Mouse (Mus musculus) erythroid progenitor cell, adult 5-6 weeks (primary cell): Measurements from ENCODE around the gene Snap47. TPM values are rescaled to one million over a fixed set of nuclear protein-coding genes. Genes with fewer than 3 reads are reported as not detected.

Experiments
- ATAC-seq: replicated peaks from 2 replicates; pipeline ENCODE4 v1.8.0; 2016; ENCODE audit warnings: moderate number of reproducible peaks, mild to moderate bottlenecking, moderate TSS enrichment, inconsistent platforms; ENCODE audit not compliant: poor library complexity, low FRiP score, severe bottlenecking
- total RNA-seq, 2 experiments: library from RNA; stranded (forward) in 1 of 2; stranded (reverse) in 1 of 2; fragments of 150-400 nt in 1 of 2; fragments of 186-747, 209-891 nt in 1 of 2; gene quantifications; 2 replicates each; pipeline versions ENCODE4 v1.2.3 to v1.2.4; 2015 to 2017; ENCODE audit warnings: low replicate concordance in 2 of 2

Gene Snap47
- total RNA-seq, 2 experiments from 2014 or later: 6.4 TPM; not detected in 1

DNA sequence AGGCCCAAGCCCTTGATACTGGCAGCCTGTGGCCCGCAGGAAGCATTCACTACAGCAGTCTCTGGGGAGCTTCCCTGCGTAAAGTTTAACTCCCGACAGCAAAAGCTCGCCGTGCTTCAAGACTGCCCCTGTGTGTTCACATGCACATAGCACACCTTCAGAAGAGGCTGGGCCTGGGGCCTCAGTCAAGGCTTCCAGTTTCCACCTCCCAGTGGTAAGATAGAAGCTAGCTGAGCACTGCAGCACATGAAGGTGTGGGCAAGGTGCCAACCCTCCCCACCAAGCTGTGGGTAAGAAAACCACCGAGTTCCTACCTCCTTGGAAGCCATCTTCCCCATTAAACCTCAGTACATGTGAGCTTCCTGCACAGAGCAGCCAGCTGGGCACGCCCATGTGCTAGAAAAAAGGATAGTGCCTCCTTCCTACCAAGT is 25.3 kb downstream of the Snap47 start:
- no peak for ATAC-seq

DNA sequence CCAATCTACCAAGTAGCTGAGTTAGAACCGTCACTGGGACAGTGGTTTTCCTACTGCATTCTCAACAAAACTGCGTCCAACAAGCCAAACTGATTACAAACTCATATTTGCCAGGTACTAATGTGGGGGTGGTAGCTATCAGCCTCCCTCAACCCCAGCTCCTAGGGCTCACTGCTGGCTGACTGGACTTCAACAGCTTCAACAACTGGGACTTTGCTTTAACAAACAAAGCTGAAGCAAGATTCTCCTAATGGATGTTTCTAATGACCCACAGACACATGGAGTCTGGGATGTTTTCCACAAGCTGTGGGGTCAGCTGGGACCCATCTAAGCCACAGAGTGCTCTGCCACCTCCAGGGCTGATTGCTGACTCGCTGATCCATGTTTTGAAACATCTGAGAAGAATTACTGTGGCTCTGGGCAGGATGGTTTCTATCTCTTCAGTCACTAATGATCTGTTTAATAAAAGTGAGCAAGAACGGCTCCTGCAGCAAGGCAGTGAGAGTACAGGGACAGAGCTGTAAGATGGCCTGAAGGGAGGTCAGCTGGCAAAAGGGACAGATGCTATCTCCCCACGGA is 27.9 kb downstream of the Snap47 start:
- no peak for ATAC-seq

DNA sequence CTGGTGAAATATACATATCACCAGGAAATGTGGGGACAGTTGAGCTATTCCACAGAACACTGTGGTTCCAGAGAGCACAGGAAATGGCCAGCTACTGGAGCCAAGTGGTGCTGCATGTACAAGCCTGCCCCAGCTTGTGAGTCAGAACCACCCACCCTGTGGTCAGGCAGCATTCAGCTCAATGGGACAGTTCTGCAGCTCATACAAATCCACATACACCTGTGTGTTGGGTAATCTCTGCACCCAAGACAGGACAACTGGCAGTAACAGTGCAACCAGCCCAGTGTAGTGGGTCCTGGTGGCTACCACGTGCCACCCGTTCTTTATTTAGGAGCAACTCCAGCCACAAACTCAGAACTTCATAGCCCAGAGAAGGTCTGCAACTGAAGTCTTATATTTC is 29.0 kb downstream of the Snap47 start:
- no peak for ATAC-seq

DNA sequence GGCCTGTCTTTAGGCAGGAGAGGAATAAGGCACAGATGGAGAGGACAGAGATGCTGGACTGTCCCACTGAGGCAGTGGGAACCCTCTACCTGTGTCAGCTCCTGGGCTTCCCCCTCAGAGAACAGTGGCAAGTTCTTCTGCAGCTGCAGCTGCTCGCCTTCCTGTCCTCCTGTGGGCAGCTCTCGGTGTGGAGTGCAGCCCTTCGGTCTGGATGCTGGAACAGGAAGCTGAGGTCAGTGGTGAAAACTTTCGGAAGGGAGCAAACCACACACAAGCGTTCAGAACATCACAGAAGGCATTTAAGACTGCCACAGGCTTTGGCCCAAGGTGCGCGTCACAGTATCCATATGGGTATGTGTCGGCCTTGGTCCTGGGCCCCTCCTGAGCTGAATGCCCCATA is 29.6 kb downstream of the Snap47 start:
- no peak for ATAC-seq

DNA sequence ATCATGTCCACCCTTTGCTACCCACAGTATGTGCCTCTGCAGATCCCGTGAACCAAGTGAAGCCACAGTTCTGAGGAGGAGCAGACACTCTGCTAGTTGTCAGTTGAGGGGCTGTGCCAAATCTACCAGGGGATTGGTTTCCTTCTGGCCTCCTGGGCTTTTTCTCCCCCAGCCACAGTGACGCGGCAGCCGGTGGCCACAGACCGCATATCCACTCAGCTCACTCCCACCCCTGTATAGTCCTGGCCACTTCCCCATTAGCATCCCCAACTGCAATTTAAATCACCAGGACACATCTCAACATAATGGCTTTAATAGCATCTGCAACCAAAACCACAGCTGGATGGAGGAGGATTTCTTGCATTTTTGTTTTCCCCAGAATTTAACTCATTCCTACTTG is 32.3 kb downstream of the Snap47 start:
- ATAC-seq: no peak

DNA sequence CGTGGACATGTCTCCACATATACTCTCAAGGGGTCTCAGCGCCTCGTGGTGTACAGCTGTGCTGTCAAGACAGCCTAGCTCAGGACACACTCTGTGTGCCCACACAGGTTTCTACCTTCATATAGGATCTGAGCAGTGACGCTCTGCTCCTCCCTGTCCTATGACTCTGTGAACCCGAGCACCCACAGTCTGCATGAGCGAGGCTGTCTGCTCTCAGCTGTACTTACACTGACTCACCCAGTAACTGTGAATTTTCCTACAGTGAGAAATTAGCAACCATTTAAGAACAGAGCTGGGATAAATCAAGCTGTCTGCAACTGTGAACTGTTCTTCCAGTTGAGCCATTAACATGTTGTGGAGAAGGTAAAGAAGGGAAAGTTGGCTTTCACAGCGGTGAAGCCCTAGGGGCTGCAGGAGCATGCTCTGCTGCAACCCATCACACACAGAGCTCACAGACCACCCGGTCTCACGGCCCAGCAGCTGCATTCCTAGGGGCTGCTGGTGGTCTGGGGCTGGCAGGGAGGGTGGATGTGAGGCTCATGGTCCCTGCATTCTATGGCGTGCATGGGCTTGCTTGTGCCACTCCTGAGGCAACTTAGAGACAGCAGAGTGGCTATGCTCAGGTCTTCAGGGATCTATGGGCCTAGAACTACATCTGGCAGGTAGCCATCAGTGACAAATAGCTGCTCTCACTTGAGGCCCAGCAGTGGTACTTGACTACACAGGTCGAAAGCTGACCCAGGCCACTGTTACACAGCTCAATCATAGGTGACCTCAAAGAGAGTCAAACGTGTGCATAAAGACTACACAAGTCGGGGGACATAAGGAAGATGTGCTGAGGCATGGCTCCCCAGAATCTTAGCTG is 37.8 kb downstream of the Snap47 start:
- ATAC-seq: no peak

DNA sequence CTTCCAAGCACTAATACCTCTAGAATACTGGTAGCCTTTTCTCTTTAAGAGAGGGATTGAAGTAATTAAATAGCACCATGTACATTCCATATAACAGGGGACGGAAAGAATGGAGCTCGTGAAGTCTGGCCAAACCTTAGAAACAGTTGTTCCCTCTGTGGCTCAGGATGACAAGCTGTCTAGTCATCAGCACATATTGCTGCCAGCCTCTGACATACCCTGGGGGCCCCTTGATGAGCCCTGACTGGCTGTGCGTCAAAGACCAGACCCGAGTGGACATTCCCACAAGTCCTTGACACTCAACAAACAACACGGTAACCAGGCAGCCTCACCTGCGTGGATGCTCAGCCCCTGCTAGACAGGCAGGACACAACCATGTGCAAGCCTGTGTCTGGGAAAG is 38.9 kb downstream of the Snap47 start:
- ATAC-seq: no peak

DNA sequence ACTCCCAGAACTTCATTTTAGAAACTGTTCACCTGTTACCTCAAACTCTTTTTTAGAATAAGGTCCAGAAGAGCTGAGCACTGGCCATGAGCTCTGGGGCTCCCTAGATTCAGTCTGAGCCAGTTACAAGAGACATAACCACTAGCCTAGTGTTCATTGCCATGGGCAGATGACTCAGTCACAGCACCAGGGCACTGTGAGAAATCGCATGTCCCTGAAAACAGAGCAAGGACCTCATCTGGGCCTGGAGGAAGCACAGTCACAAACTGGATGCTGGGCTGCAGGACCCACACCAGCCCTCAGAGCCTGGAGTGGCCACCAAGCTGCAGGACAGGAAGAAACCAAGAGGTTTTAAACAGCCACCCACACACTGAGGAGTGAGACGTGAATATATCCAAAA is 40.1 kb downstream of the Snap47 start:
- ATAC-seq: no peak

DNA sequence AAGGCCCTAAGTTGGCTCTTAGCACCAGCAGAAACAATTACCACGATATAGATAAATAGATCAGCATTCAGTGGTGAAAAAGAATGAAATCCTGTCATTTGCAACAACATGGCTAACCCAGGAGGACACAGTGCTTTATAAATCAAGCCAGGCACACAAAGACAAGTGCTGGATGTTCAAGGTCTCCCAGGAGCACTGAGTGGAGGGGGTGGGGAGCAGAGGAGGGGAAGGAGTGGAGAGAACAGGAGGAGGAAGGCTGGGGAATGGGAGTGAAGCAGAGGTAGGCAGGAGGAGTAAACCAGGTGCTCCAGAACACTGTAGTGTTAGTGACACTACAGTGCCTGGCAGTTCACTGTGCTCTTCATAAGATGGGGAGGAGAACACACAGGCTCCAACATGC is 45.2 kb downstream of the Snap47 start:
- no peak for ATAC-seq

DNA sequence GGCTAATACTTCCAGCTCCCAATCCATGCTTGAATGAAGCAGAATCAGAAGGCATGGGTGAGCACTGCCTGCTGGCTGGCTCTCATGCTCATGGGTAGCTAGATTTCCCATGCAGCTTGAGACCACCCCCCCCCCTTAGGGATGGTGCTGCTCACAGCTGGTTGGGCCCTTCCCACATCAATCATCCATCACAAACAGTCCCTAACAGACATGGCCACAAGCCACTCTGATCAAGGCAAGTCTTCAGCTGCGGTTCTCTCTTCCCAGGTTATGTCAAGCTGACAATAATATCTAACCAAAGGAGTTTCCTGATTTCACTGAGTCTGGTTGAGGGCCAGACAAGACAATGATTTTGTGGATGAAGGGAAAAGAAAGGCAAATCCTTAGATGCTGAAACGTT is 50.1 kb downstream of the Snap47 start:
- ATAC-seq: no peak

DNA sequence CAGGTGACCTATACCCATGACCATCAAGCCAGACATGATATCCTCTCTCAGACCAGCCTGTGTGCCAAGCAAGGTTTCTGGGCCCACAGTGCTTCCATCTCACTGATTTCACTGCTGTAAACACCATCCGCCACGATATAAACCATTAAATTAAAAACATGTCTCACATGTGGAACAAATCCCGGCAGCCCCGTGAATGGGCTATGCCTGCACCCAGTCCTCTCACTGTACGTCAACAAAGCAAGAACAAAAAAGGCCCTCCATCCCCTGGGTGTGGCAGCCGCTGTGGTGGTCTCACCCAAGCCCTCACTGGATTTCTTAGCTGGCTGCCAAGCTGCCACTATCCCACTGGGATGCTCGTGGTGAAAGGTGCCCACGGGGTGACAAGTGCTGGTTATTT is 51.2 kb downstream of the Snap47 start:
- ATAC-seq: no peak

DNA sequence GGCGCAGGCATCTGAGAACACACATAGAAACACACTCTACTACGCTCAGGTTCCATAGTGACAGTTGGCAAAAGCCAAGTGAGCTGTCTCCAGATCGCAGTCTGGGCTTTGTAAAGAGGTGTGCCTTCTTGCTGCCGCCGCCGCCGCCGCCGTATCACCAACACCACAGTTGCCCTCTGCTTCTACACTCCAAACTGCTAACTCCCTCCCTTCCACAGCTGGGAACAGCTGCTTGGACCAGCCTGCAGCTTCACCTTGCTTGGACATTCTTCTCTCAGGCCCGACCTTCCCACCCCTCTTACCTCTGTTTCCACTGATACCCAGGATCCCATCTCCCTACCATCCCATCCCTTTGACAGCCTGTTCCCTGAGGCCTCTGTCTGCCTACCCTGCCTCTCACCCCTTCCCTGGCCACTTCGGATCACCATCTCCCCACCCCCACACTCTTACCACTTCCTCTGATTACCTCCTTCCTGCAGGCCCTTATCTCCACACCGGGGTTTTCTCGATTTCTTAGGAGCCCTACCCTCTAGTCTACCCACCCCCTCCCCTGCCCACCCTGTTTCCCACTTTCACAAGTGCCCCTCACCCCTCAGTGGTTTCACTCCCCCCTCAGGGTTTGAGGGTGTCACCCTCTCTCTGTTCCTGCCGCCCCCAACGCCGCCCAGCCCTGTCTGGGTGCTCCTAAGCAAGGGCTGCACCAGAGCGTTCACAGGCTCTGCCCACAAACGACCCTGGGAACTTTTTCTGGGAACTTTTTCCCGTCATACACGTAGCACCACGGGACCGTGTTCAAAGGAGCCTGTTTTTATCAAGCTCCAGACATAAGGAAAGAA is 53.2 kb downstream of the Snap47 start:
- ATAC-seq: no peak

DNA sequence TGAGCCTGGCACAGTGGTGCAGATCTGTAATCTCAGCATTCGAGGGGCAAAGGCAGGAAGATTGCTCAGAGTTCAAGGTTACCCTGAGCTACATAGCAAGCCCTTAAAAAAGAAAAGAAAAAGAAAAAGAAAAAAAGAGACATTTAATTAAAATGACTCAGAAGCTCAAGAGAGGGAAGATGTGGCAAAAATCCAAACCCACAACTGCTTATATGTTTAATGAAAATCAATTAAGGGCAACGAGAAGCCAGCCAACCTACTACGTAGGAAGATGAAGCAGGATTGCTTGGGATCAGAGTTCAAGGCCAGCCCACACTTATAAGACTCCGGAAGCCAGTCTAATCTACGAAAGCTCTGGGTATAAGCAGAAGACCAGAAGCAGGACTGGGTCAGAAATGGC is 56.5 kb downstream of the Snap47 start:
- ATAC-seq: no peak

DNA sequence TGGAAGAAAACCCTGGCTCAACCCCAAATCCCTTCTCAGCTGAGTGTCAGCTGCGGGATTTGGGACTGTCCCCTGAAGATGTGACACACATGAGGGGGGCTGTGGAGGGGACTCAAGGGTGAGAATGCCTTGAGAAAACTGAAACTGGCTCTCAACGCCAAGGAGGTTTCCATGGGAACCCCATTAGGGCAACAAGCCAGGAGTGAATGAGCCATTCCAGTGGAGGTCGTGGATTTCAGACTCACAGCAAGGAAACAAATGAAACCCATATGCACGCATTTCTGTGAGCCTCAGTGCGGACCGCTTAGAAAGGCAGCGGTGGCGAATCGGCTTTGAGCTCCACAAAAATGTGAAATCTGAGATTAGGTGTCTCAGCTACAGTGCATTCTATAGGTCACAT is 57.4 kb downstream of the Snap47 start:
- no peak for ATAC-seq

DNA sequence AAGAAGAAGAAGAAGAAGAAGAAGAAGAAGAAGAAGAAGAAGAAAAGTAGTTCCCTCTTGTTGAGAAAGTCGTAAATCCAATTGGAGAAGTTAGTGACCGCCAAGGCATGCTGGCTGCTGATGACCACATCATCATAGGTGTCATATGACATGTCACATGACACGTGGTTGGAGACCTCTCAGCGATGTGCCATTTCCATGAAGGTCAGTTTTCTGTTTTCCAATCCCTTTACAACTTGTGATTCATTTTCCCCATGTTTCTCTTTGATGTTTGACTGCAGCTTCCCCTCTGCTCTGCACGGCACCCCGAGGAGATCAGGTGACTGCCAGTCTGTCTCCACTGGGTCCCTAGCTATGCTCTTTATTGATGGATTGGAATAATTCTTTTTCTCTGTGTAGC is 58.7 kb downstream of the Snap47 start:
- ATAC-seq: no peak

DNA sequence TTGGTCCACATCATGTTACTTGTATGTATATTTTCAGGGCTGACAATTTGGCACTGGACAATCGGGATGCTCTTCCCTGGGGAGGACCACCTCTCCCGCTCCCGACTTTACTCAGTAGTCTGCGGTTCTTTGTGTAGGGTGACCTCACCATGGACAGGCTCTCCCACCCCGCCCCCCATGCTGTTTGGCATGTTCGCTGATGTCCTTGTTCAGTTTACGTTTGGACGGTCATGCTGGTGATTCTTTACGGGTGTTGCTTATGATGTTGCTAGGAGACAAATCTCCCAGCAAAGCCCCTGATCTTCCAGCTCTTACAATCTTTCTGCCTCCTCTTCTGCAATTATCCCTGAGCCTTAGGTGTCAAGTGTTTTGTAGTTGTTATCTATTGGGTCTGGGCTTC is 60.5 kb downstream of the Snap47 start:
- ATAC-seq: no peak

DNA sequence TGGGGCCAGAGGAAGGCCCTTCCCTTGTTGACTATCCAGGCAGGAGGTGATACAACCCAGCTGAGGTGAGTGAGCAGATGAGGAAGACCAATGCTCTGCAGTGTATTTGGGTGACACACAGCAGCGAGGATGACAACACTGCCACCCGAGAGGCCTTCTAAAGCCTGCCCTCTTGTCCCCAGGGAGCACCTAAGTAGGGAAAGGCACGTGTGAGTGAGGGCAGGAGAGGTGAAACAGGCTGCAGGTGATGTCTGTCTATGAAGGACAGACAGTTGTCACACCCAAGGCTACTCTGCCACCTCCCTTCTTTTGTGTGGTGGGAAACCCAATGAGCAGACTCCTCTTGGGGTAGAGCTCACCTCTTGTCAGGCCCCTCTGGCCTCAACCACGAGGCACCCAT is 61.4 kb downstream of the Snap47 start:
- no peak for ATAC-seq

DNA sequence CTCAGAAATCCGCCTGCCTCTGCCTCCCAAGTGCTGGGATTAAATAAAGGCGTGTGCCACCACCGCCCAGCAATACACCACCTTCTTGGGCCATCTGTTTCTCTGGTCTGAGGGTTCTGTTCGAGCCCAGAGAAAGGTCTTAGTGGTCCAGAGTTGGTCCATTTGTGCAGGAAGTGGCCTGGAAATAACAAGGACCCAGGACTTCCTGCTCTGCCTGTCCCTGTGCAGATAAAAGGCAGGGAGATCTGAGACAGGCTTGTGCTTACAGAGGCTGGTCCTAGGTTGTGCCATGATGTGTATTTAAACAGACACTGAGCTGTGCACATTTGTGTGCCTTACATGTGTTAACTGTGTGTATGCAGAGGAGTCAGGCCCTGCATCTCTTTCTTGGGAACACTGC is 62.2 kb downstream of the Snap47 start:
- no peak for ATAC-seq

DNA sequence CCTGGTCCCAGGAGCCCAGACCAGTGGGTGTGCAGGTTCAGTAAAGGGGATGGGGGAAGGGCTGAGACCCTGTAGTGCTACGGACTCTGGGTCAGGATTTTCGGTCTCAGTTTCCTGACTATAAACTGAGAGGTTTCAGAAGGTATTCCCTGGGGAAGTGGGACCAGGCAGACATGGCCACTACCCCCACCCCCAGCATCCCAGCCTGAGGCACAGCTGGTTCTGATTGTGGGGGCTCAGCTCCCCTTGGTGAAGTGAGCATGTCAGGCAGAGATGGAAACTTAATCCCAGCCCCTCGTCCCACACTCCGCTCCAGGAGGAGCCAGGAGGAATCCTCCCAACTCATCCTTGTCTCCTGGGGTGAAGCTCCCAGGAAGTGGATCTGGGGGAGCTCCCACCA is 63.5 kb downstream of the Snap47 start:
- no peak for ATAC-seq

DNA sequence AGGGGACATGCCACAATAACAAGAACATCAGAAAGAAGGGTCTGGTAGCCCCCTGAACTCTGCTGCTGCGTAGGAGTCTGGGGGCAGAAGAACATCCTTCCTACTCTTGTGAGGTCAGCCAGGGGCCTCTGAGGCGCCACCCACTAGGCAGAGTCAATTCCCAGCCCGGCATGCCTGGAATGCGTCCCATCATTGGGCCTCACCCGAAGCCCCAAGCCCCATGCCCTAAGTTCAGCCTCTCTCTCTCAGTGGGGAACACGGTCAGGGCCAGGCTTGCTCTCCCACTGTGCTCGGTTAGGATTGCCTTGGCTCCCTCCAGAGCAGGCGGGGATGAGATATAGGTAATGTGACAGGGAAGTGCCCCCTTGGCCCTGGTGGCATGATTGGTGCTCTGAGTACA is 65.9 kb downstream of the Snap47 start:
- ATAC-seq: no peak

DNA sequence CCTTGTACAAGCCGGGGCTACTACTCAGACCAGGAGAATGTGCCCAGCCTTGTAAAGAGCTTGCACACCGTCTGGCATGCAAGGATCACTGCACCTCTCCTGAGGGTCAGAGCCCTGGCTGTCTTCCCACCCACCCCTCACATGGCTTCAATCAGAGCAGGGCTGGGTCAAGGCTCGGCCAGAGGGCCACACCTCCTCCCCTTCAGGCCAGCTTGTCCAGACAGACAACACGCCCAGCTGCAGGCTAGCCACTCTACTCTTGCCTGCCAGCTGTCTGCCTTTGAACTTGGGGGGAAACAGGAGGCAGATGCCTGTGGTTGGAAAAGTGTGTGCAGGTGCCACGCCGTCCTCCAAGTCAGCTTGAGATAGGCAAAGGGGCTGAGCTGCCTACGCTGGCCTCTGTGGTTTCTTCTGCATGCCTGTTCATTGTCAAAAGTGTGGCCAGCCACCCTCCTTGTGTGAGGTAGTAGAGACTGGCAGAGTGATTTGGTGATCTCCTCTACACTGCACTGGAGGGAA is 66.5 kb downstream of the Snap47 start:
- no peak for ATAC-seq
